Mouse (Mus musculus) G1E (cell line): Measurements from ENCODE around the gene Agtrap.

ENCODE experiments used
- CTCF ChIP-seq: IDR thresholded peaks from 2 replicates; pipeline ENCODE4 v1.5.1; 2012; ENCODE audit warnings: low read depth, low read length, inconsistent platforms, mixed read lengths
- GATA1 ChIP-seq: IDR thresholded peaks from 2 replicates; pipeline ENCODE4 v1.6.1; 2012; ENCODE audit warnings: borderline replicate concordance, low read length, inconsistent platforms, mixed read lengths
- TAL1 ChIP-seq: conservative IDR thresholded peaks from 2 replicates; pipeline ENCODE4 v1.6.1; 2012; ENCODE audit warnings: low read depth, low read length, inconsistent platforms, mixed read lengths

GRCm38 (mm10) chr4:148120555-148120954 is 32.7 kb upstream of the Agtrap start:
- TF ChIP-seq CTCF (no peak), GATA1 (no peak), TAL1 (no peak)
